Mouse (Mus musculus) MEL (cell line): ENCODE measurements around the gene Sh2d6.

Source experiments
- BHLHE40 ChIP-seq: IDR thresholded peaks from 2 replicates; pipeline ENCODE4 v1.6.1; 2012; ENCODE audit warnings: low read depth, mild to moderate bottlenecking, inconsistent platforms, low read length, improper control_type of control experiment, borderline replicate concordance
- CTCF ChIP-seq, 3 experiments: IDR thresholded peaks in 2 of 3; conservative IDR thresholded peaks in 1 of 3; 2 replicates each; pipeline ENCODE4 v1.5.1; 2011 to 2012; ENCODE audit warnings: low read length in 3 of 3, low read depth in 2 of 3, mild to moderate bottlenecking in 2 of 3, improper control_type of control experiment in 1 of 3, inconsistent platforms in 1 of 3, mixed read lengths in 1 of 3, moderate library complexity in 1 of 3; ENCODE audit not compliant: control insufficient read depth in 1 of 3, insufficient read depth in 1 of 3, poor library complexity in 1 of 3, severe bottlenecking in 1 of 3
- ELF1 ChIP-seq: IDR thresholded peaks from 2 replicates; pipeline ENCODE4 v1.6.1; 2014; ENCODE audit warnings: low read depth, mild to moderate bottlenecking, inconsistent platforms, low read length, improper control_type of control experiment, moderate library complexity
- EP300 ChIP-seq, 2 experiments: IDR thresholded peaks; 2 replicates each; pipeline ENCODE4 v1.6.1; 2011; ENCODE audit warnings: improper control_type of control experiment in 2 of 2, low read length in 2 of 2, low read depth in 1 of 2, mild to moderate bottlenecking in 1 of 2
- MAX ChIP-seq: IDR thresholded peaks from 2 replicates; pipeline ENCODE4 v1.6.1; 2011; ENCODE audit warnings: low read length, improper control_type of control experiment
- MAZ ChIP-seq: IDR thresholded peaks from 2 replicates; pipeline ENCODE4 v1.6.1; 2012; ENCODE audit warnings: low read depth, mild to moderate bottlenecking, inconsistent platforms, low read length, improper control_type of control experiment
- POLR2A ChIP-seq, 2 experiments: IDR thresholded peaks; 2 replicates each; pipeline ENCODE4 v1.6.1; 2011 to 2012; ENCODE audit warnings: low read length in 2 of 2, mild to moderate bottlenecking in 2 of 2, control low read depth in 1 of 2, improper control_type of control experiment in 1 of 2, low read depth in 1 of 2, moderate library complexity in 1 of 2; ENCODE audit not compliant: control insufficient read depth in 1 of 2, insufficient read depth in 1 of 2, poor library complexity in 1 of 2
- TAL1 ChIP-seq: IDR thresholded peaks from 2 replicates; pipeline ENCODE4 v1.6.1; 2012; ENCODE audit warnings: mild to moderate bottlenecking, inconsistent platforms, low read length, moderate library complexity, mixed read lengths
- UBTF ChIP-seq: IDR thresholded peaks from 2 replicates; pipeline ENCODE4 v1.6.1; 2012; ENCODE audit warnings: low read depth, mild to moderate bottlenecking, inconsistent platforms, low read length, improper control_type of control experiment, moderate library complexity, borderline replicate concordance; ENCODE audit not compliant: insufficient read depth
- ZC3H11A ChIP-seq: IDR thresholded peaks from 2 replicates; pipeline ENCODE4 v1.6.1; 2012; ENCODE audit warnings: low read depth, mild to moderate bottlenecking, inconsistent platforms, low read length, improper control_type of control experiment
- ZNF384 ChIP-seq: IDR thresholded peaks from 2 replicates; pipeline ENCODE4 v1.6.1; 2012; ENCODE audit warnings: low read depth, mild to moderate bottlenecking, inconsistent platforms, low read length, improper control_type of control experiment

DNA sequence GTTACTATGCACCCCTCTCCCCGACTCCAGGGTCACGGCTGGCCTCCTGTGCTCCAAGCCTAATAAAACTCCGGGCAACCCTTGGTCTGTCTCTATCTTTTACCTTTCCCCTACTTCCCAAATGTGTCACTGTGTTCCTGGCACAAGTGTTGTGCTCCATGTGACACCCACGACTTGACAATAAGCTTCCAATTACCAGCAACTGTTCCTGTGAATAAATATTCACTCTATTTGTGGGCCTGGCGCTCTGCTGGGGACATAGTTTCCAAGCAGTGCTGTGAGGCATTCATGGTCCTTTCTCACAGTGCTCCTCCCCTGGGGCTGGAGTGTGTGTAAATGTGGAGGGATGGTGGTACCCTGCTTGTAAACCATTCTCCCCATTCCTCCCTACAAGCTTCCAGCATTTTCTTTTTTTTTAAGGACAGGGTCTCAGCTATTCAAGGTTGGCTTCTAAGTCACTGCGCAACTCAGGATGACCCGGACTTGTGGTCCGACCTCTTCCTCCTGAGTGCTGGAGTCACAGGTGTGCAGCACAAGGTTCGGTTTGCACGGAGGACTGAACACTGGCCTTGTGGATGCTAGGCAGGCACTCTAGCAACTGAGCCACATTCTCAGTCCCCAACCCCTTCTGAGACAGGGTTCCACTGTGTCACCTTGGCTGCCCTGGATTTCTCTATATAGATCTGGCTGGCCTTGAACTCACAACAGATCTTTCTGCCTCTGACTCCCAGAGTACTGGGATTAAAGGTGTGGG, 49.3 kb upstream of the Sh2d6 start:
- TF ChIP-seq ZNF384 (no peak), CTCF (IDR thresholded peaks at IDR 0.05 in 2 of 3, conservative IDR thresholded peaks at IDR 0.05 in 1 of 3; ENCODE audit: control insufficient read depth in 1 of 3, insufficient read depth in 1 of 3, low read depth in 2 of 3, low read length in 3 of 3, poor library complexity in 1 of 3, severe bottlenecking in 1 of 3) (no peak), TAL1 (no peak), BHLHE40 (no peak), POLR2A (IDR thresholded peaks at IDR 0.05; ENCODE audit: control insufficient read depth in 1 of 2, insufficient read depth in 1 of 2, low read depth in 1 of 2, low read length in 2 of 2, poor library complexity in 1 of 2) (no peak), UBTF (no peak), ZC3H11A (no peak), ELF1 (no peak), MAZ (no peak), EP300 (IDR thresholded peaks at IDR 0.05; ENCODE audit: low read depth in 1 of 2, low read length in 2 of 2) (no peak), MAX (no peak)
